Mouse (Mus musculus) thymus, adult 2 months (tissue): Measurements from ENCODE around the gene Ndufa7.

ENCODE experiments used
- CTCF ChIP-seq: fragments of 200-500 bp; IDR thresholded peaks from 2 replicates; pipeline ENCODE4 v1.5.1; 2012; ENCODE audit warnings: mild to moderate bottlenecking, control low read depth, low read length, moderate library complexity, borderline replicate concordance; ENCODE audit not compliant: control insufficient read depth, poor library complexity, insufficient read depth; ENCODE audit errors: extremely low read depth
- POLR2A ChIP-seq: fragments of 200-500 bp; IDR thresholded peaks from 2 replicates; pipeline ENCODE4 v1.6.1; 2012; ENCODE audit warnings: mild to moderate bottlenecking, low read length, control low read depth, moderate library complexity; ENCODE audit not compliant: control insufficient read depth, poor library complexity, insufficient read depth; ENCODE audit errors: extremely low read depth

- no peak for TF ChIP-seq CTCF
- TF ChIP-seq POLR2A: no peak
Measured at GRCm38 (mm10) chr17:33802221-33802620, 22.2 kb upstream of the Ndufa7 start.
